Mouse (Mus musculus) ES-E14 (cell line): ENCODE measurements around the gene Mmachc. TPM values are rescaled to one million over a fixed set of nuclear protein-coding genes. Genes with fewer than 3 reads are reported as not detected.
"Not testable (repeated sequence)": the region's sequence is repeated elsewhere in the genome, so short reads cannot be mapped to it uniquely, and the experiment has no call there.

ENCODE experiments used
- DNase-seq: peaks from one replicate; pipeline ENCODE4 v3.0.0-alpha.2; 2013; ENCODE audit warnings: low read depth, low spot score
- H3K27ac ChIP-seq: 2 replicates; pipeline ENCODE4 v1.5.1; 2012; ENCODE audit warnings: low read depth, mild to moderate bottlenecking, low read length, moderate library complexity, mixed read lengths; ENCODE audit not compliant: poor library complexity, insufficient read depth, severe bottlenecking
- H3K36me3 ChIP-seq: 2 replicates; pipeline ENCODE4 v1.6.1; 2012; ENCODE audit warnings: mild to moderate bottlenecking, low read length, moderate library complexity, mixed read lengths; ENCODE audit not compliant: control insufficient read depth, poor library complexity, insufficient read depth, severe bottlenecking
- H3K4me1 ChIP-seq, 2 experiments: fragments of 150-350 bp in 1 of 2; sonication (generic) in 1 of 2; 2 replicates each; pipeline ENCODE4 v1.6.1; 2012; ENCODE audit warnings: low read length in 2 of 2, mild to moderate bottlenecking in 1 of 2, mixed read lengths in 1 of 2; ENCODE audit not compliant: control insufficient read depth in 2 of 2, insufficient read depth in 2 of 2, poor library complexity in 1 of 2
- H3K4me3 ChIP-seq, 2 experiments: fragments of 150-350 bp in 1 of 2; sonication (generic) in 1 of 2; 2 replicates each; pipeline ENCODE4 v1.5.1; 2012; ENCODE audit warnings: low read length in 2 of 2, low read depth in 1 of 2, mild to moderate bottlenecking in 1 of 2, mixed read lengths in 1 of 2; ENCODE audit not compliant: insufficient read depth in 1 of 2, poor library complexity in 1 of 2, severe bottlenecking in 1 of 2
- H3K9ac ChIP-seq: 2 replicates; pipeline ENCODE4 v1.6.1; 2012; ENCODE audit warnings: low read depth, mild to moderate bottlenecking, low read length, mixed read lengths; ENCODE audit not compliant: poor library complexity, insufficient read depth, severe bottlenecking
- H3K9me3 ChIP-seq: fragments of 150-350 bp; sonication (generic); 2 replicates; pipeline ENCODE4 v1.6.1; 2012; ENCODE audit warnings: low read depth, mild to moderate bottlenecking, low read length; ENCODE audit not compliant: control insufficient read depth, insufficient read depth
- CHD2 ChIP-seq: IDR thresholded peaks from 2 replicates; pipeline ENCODE4 v1.6.1; 2014; ENCODE audit warnings: mild to moderate bottlenecking, low read depth, low read length, inconsistent platforms
- HCFC1 ChIP-seq: IDR thresholded peaks from 2 replicates; pipeline ENCODE4 v1.6.1; 2012; ENCODE audit warnings: low read length, inconsistent platforms, borderline replicate concordance; ENCODE audit not compliant: insufficient read depth
- MAFK ChIP-seq: IDR thresholded peaks from 2 replicates; pipeline ENCODE4 v1.6.1; 2014; ENCODE audit warnings: mild to moderate bottlenecking, low read depth, low read length, inconsistent platforms; ENCODE audit not compliant: insufficient read depth
- ZC3H11A ChIP-seq: IDR thresholded peaks from 2 replicates; pipeline ENCODE4 v1.6.1; 2012; ENCODE audit warnings: low read depth, mild to moderate bottlenecking, inconsistent platforms, low read length, borderline replicate concordance
- ZNF384 ChIP-seq: IDR thresholded peaks from 2 replicates; pipeline ENCODE4 v1.6.1; 2012; ENCODE audit warnings: low read depth, low read length, inconsistent platforms
- in situ Hi-C, 2 experiments: fragments of 600-800 bp; cut with MboI; formaldehyde crosslinking; loops; one replicate each; pipeline ENCODE4 v1.15.1; 2025; ENCODE audit warnings: low sequenced_read_pairs in 2 of 2, inconsistent platforms in 1 of 2; ENCODE audit not compliant: unreplicated experiment in 2 of 2
- total RNA-seq: library from RNA; depleted of rRNA; stranded (reverse); fragments of 300-350 nt; gene quantifications from 2 replicates; pipeline ENCODE4 v1.2.3, GENCODE M21; 2012

Gene Mmachc
- total RNA-seq, 1 experiment: 18.7 TPM

DNA sequence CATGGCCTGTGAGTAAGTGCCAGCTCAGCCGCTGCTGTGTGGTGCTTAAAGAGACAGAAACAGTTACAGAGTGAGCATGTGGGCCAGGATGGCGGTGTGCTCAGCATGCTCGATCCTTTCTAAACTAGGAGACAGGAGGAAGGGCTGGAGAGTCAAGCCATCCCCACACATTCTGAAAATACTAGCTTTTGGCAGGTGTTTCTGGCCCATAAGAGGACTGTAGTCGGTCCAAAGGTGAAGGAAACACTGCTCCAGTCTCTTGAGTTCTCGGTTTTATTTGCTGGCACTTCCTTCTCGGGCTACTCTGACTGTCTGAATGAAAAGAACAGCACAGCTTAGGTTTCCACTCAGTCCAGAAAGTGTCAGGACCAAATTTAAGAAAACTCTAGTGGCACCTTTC lies 47.4 kb downstream of the Mmachc start:
- no peaks in the 10 kb centered on the region for H3K36me3 ChIP-seq
- H3K27ac ChIP-seq: no peak overlapping the region
- H3K4me1 ChIP-seq: peaks cover 6 to 13% of the 10 kb centered on the region in 2 experiments; a peak in 2 of 4 replicates
- in situ Hi-C loops: no loop called here
- H3K9ac ChIP-seq: 0 out of 2 replicates have a peak overlapping the region, but pooled peaks have one; percentile 6
- H3K4me3 ChIP-seq: no peak overlapping the region
- no peak for DNase-seq
- H3K9me3 ChIP-seq: no peaks in the 10 kb centered on the region
- TF ChIP-seq HCFC1: no peak
- no peak for TF ChIP-seq CHD2
- TF ChIP-seq ZC3H11A: no peak
- TF ChIP-seq MAFK: no peak
- TF ChIP-seq ZNF384: no peak

- not testable (repeated sequence) for H3K9ac ChIP-seq
Measured at GRCm38 (mm10) chr4:116659916-116660315, 48.3 kb downstream of the Mmachc start.

DNA sequence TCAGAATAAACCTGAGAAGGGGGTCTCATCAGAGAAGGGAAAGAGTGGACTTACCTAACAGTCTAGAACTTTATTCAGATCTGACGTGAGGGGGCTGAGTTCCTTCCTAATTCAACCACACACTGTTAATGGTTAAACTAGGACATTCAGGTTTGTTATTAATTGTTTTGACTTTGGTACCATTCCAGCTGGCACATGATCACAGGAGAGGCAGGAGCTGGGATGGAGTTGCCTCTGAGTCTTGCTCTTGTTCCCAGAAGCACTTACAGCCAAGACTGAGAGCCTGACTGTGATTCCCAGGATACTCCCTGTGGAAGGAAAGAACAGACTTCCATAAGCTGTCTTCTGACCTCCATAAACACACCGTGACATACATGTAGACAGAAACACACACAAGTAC lies 48.7 kb downstream of the Mmachc start:
- no peak for TF ChIP-seq ZC3H11A
- TF ChIP-seq MAFK: no peak
- no peak for TF ChIP-seq CHD2
- no peak for TF ChIP-seq ZNF384
- TF ChIP-seq HCFC1: no peak
- in situ Hi-C loops: no loop called here
- no peak for DNase-seq

More at GRCm38 (mm10) chr4:116659916-116660315, 48.3 kb downstream of the Mmachc start:
- H3K27ac ChIP-seq, in situ Hi-C loops, DNase-seq, H3K36me3 ChIP-seq, H3K4me3 ChIP-seq, H3K9me3 ChIP-seq: not testable (repeated sequence)
- H3K4me1 ChIP-seq: peaks cover 10 to 19% of the 10 kb centered on the region in 2 experiments

DNA sequence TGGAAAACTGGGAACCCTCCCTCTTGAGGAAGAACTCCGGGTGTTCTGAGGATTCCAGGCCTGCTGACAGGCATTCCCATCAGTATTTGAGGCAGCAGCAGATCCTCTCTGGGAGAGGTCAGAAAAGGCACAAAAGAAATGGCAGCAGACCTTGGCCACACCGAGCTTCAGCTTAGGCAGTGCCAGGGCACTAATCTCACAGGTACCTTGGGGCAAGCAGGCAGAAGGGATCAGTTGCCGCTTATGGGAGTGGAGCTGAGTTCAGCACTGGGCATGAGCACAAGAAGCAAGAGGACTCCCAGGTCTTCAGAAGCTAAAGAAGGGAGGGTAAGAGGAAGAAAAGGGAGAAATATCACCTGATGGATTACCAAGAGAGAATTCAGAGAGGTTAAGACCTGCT lies 50.2 kb downstream of the Mmachc start:
- Histone ChIP-seq H3K9ac (peak overlapping the region; percentile 44; the same call in 1 of the 2 replicates), H3K4me1 (peaks cover 12 to 19% of the 10 kb centered on the region in 2 experiments), H3K9me3 (no peaks in the 10 kb centered on the region), H3K27ac (peak overlapping the region; percentile 55; the same call in 1 of the 2 replicates), H3K36me3 (no peaks in the 10 kb centered on the region), H3K4me3 (no peak overlapping the region)
- no peak for TF ChIP-seq ZNF384
- TF ChIP-seq HCFC1: no peak
- no peak for TF ChIP-seq CHD2
- TF ChIP-seq MAFK: no peak
- TF ChIP-seq ZC3H11A: no peak
- in situ Hi-C loops: no loop called here
- DNase-seq: no peak

More for the DNA sequence above, 48.7 kb downstream of the Mmachc start:
- Histone ChIP-seq H3K9me3 (no peaks in the 10 kb centered on the region), H3K36me3 (no peaks in the 10 kb centered on the region), H3K4me1 (peaks cover 12 to 19% of the 10 kb centered on the region in 2 experiments), H3K27ac (no peak overlapping the region), H3K4me3 (no peak overlapping the region), H3K9ac (no peak overlapping the region)

GRCm38 (mm10) chr4:116655658-116656057 lies 52.5 kb downstream of the Mmachc start:
- Histone ChIP-seq H3K36me3 (no peaks in the 10 kb centered on the region), H3K4me3 (no peak overlapping the region), H3K27ac (peak overlapping the region; percentile 64; the same call in 1 of the 2 replicates), H3K4me1 (peaks cover 12 to 17% of the 10 kb centered on the region in 2 experiments), H3K9me3 (no peaks in the 10 kb centered on the region), H3K9ac (no peak overlapping the region)
- TF ChIP-seq ZNF384 (no peak), HCFC1 (no peak), ZC3H11A (no peak), CHD2 (no peak), MAFK (no peak)
- in situ Hi-C loops: no loop called here
- no peak for DNase-seq
